Mouse (Mus musculus) heart, embryonic 13.5 days (tissue): ENCODE data around the gene Rsph9. TPM values are rescaled to one million over a fixed set of nuclear protein-coding genes. Genes with fewer than 3 reads are reported as not detected.

Experiments
- ATAC-seq: fragments of 200-750 bp; cut with Nextera tagmentation; 2 replicates; pipeline ENCODE4 v1.8.0; 2017; ENCODE audit warnings: moderate TSS enrichment; ENCODE audit not compliant: insufficient number of reproducible peaks, low FRiP score, low TSS enrichment; ENCODE audit errors: extremely low read depth
- H3K27ac ChIP-seq: fragments of 300-500 bp; sonication (generic); replicated peaks from 2 replicates; pipeline ENCODE4 v1.5.1; 2015; ENCODE audit warnings: moderate library complexity, mild to moderate bottlenecking, inconsistent platforms
- H3K27me3 ChIP-seq: fragments of 300-500 bp; sonication (generic); replicated peaks from 2 replicates; pipeline ENCODE4 v1.6.1; 2015; ENCODE audit warnings: mild to moderate bottlenecking, inconsistent platforms
- H3K36me3 ChIP-seq: fragments of 300-500 bp; sonication (generic); 2 replicates; pipeline ENCODE4 v1.6.1; 2015; ENCODE audit warnings: mild to moderate bottlenecking, inconsistent platforms
- H3K4me1 ChIP-seq: fragments of 300-500 bp; sonication (generic); 2 replicates; pipeline ENCODE4 v1.6.1; 2015; ENCODE audit warnings: inconsistent platforms
- H3K4me2 ChIP-seq: fragments of 300-500 bp; sonication (generic); 2 replicates; pipeline ENCODE4 v1.6.1; 2015; ENCODE audit warnings: inconsistent platforms, mild to moderate bottlenecking, moderate library complexity
- H3K4me3 ChIP-seq: fragments of 300-500 bp; sonication (generic); 2 replicates; pipeline ENCODE4 v1.5.1; 2015; ENCODE audit warnings: moderate library complexity, mild to moderate bottlenecking, inconsistent platforms
- H3K9ac ChIP-seq: fragments of 300-500 bp; sonication (generic); 2 replicates; pipeline ENCODE4 v1.6.1; 2015; ENCODE audit warnings: inconsistent platforms, mild to moderate bottlenecking, moderate library complexity
- H3K9me3 ChIP-seq: fragments of 300-500 bp; sonication (generic); 2 replicates; pipeline ENCODE4 v1.6.1; 2016; ENCODE audit warnings: inconsistent platforms
- WGBS: fragments of 180-500 bp; shearing (Covaris S2); methylation state at CpG from one replicate; pipeline ENCODE4 v1.1.7; 2015; ENCODE audit warnings: mixed read lengths; 5-methylcytosine and 5-hydroxymethylcytosine counted together
- polyA plus RNA-seq: library from polyadenylated mRNA; unstranded; fragments of >200 nt; fragmentation: Nextera tagmentation; extraction: Ambion mirVana; gene quantifications from 2 replicates; pipeline ENCODE4 v1.2.1, GENCODE M21; 2015

Rsph9 gene
- polyA plus RNA-seq, 1 experiment from 2014 or later: 6.0 TPM

GRCm38 (mm10) chr17:46075551-46076259, 68.3 kb downstream of the Rsph9 start:
- Histone ChIP-seq H3K9me3 (0 out of 2 replicates have a peak, but pooled peaks cover 5% of the 10 kb centered on the region), H3K4me2 (no peak overlapping the region), H3K36me3 (no peaks in the 10 kb centered on the region), H3K9ac (no peak overlapping the region), H3K4me3 (no peak overlapping the region), H3K27me3 (no peaks in the 10 kb centered on the region), H3K4me1 (peaks cover 22% of the 10 kb centered on the region), H3K27ac (no peak overlapping the region)
- ATAC-seq: no peak
- WGBS: 69% methylated on average over 5 of the region's 5 CpGs

GRCm38 (mm10) chr17:46075116-46075485, 68.9 kb downstream of the Rsph9 start:
- ATAC-seq: no peak
- Histone ChIP-seq H3K4me2 (no peak overlapping the region), H3K36me3 (no peaks in the 10 kb centered on the region)

GRCm38 (mm10) chr17:46074398-46075115, 69.5 kb downstream of the Rsph9 start:
- H3K4me2 ChIP-seq: peak overlapping the region; percentile 58
- no peak overlapping the region for H3K27ac ChIP-seq
- H3K4me1 ChIP-seq: peaks cover 16% of the 10 kb centered on the region
- no peak for ATAC-seq
- H3K4me3 ChIP-seq: no peak overlapping the region
- 47% methylated on average over 7 of the region's 7 CpGs for WGBS
- no peaks in the 10 kb centered on the region for H3K36me3 ChIP-seq
- H3K27me3 ChIP-seq: 0 out of 2 replicates have a peak, but pooled peaks cover 2% of the 10 kb centered on the region
- 0 out of 2 replicates have a peak, but pooled peaks cover 5% of the 10 kb centered on the region for H3K9me3 ChIP-seq
- peak overlapping the region; percentile 67 for H3K9ac ChIP-seq

More at GRCm38 (mm10) chr17:46075116-46075485, 68.9 kb downstream of the Rsph9 start:
- peaks cover 16% of the 10 kb centered on the region for H3K4me1 ChIP-seq
- no peak overlapping the region for H3K27ac ChIP-seq
- 0 out of 2 replicates have a peak, but pooled peaks cover 5% of the 10 kb centered on the region for H3K9me3 ChIP-seq
- H3K4me3 ChIP-seq: no peak overlapping the region
- 45% methylated on average over 3 of the region's 3 CpGs for WGBS
- 0 out of 2 replicates have a peak, but pooled peaks cover 2% of the 10 kb centered on the region for H3K27me3 ChIP-seq
- H3K9ac ChIP-seq: no peak overlapping the region

- Histone ChIP-seq H3K27ac (no peak overlapping the region), H3K4me3 (peak overlapping the region; percentile 19)
- WGBS: 29% methylated on average over 23 of the region's 23 CpGs
These were observed 70.2 kb downstream of the Rsph9 start for GRCm38 (mm10) chr17:46073730-46074301.

More at GRCm38 (mm10) chr17:46073730-46074301, 70.2 kb downstream of the Rsph9 start:
- Histone ChIP-seq H3K27me3 (0 out of 2 replicates have a peak, but pooled peaks cover 2% of the 10 kb centered on the region), H3K9me3 (0 out of 2 replicates have a peak, but pooled peaks cover under 1% of the 10 kb centered on the region), H3K4me1 (peaks cover 16% of the 10 kb centered on the region), H3K36me3 (no peaks in the 10 kb centered on the region), H3K9ac (peak overlapping the region; percentile 67), H3K4me2 (peak overlapping the region; percentile 58)
- ATAC-seq: 0 out of 2 replicates have a peak, but pooled peaks have one; percentile 20

Other genes with a start within 250 kb of the Rsph9 start
- 5.2 and 5.4 TPM in 2 replicates for gene Vegfa, start 111.8 kb downstream of the Rsph9 start, polyA plus RNA-seq
- gene Mrps18a, start 33.2 kb downstream of the Rsph9 start, polyA plus RNA-seq: 123 and 132 TPM in 2 replicates
- gene Mad2l1bp, start 9.3 kb upstream of the Rsph9 start, polyA plus RNA-seq: 28.1 and 30.5 TPM in 2 replicates
- gene Gtpbp2, start 16.8 kb upstream of the Rsph9 start, polyA plus RNA-seq: 29.2 and 30.7 TPM in 2 replicates
- gene Polh, start 58.4 kb upstream of the Rsph9 start, polyA plus RNA-seq: 9.6 and 11.3 TPM in 2 replicates
- 19.8 and 20.4 TPM in 2 replicates for gene Xpo5, start 58.6 kb upstream of the Rsph9 start, polyA plus RNA-seq
- 46.8 and 48.4 TPM in 2 replicates for gene Polr1c, start 103.8 kb upstream of the Rsph9 start, polyA plus RNA-seq
- 80.3 and 83.1 TPM in 2 replicates for gene Yipf3, start 103.9 kb upstream of the Rsph9 start, polyA plus RNA-seq
- gene Lrrc73, start 109.3 kb upstream of the Rsph9 start, polyA plus RNA-seq: 0.59 and 0.88 TPM in 2 replicates
- 35.7 and 37.1 TPM in 2 replicates for gene Tjap1, start 138.8 kb upstream of the Rsph9 start, polyA plus RNA-seq
- 0.35 and 0.47 TPM in 2 replicates for gene Dlk2, start 153.2 kb upstream of the Rsph9 start, polyA plus RNA-seq
- gene Abcc10, start 184.1 kb upstream of the Rsph9 start, polyA plus RNA-seq: 4.3 and 4.9 TPM in 2 replicates
- gene Zfp318, start 239.5 kb upstream of the Rsph9 start, polyA plus RNA-seq: 5.1 and 5.2 TPM in 2 replicates